Mouse (Mus musculus) liver, embryonic 13.5 days (tissue): ENCODE measurements around the gene Snx19. TPM values are rescaled to one million over a fixed set of nuclear protein-coding genes. Genes with fewer than 3 reads are reported as not detected.

Experiments used
- ATAC-seq: fragments of 200-750 bp; cut with Nextera tagmentation; 2 replicates; pipeline ENCODE4 v1.8.0; 2017; ENCODE audit warnings: low read depth, mild to moderate bottlenecking, moderate number of reproducible peaks, moderate library complexity
- DNase-seq: peaks from one replicate; pipeline ENCODE4 v3.0.0; 2022
- H3K27ac ChIP-seq: fragments of 300-500 bp; sonication (generic); 2 replicates; pipeline ENCODE4 v1.5.1; 2015; ENCODE audit warnings: moderate library complexity, mild to moderate bottlenecking, inconsistent platforms
- H3K27me3 ChIP-seq: fragments of 300-500 bp; sonication (generic); 2 replicates; pipeline ENCODE4 v1.6.1; 2015; ENCODE audit warnings: mild to moderate bottlenecking, inconsistent platforms
- H3K36me3 ChIP-seq: fragments of 300-500 bp; sonication (generic); 2 replicates; pipeline ENCODE4 v1.6.1; 2015; ENCODE audit warnings: mild to moderate bottlenecking, inconsistent platforms
- H3K4me1 ChIP-seq: fragments of 300-500 bp; sonication (generic); replicated peaks from 2 replicates; pipeline ENCODE4 v1.6.1; 2015; ENCODE audit warnings: inconsistent platforms
- H3K4me2 ChIP-seq: fragments of 300-500 bp; sonication (generic); 2 replicates; pipeline ENCODE4 v1.6.1; 2015; ENCODE audit warnings: inconsistent platforms, mild to moderate bottlenecking, moderate library complexity
- H3K4me3 ChIP-seq: fragments of 300-500 bp; sonication (generic); replicated peaks from 2 replicates; pipeline ENCODE4 v1.5.1; 2015; ENCODE audit warnings: mild to moderate bottlenecking, inconsistent platforms
- H3K9ac ChIP-seq: fragments of 300-500 bp; sonication (generic); 2 replicates; pipeline ENCODE4 v1.6.1; 2015; ENCODE audit warnings: mild to moderate bottlenecking, inconsistent platforms
- H3K9me3 ChIP-seq: fragments of 300-500 bp; sonication (generic); replicated peaks from 2 replicates; pipeline ENCODE4 v1.6.1; 2016; ENCODE audit warnings: inconsistent platforms
- WGBS: fragments of 180-500 bp; shearing (Covaris S2); methylation state at CpG from one replicate; pipeline ENCODE4 v1.1.7; 2015; ENCODE audit not compliant: insufficient replicate concordance; 5-methylcytosine and 5-hydroxymethylcytosine counted together
- polyA plus RNA-seq: library from polyadenylated mRNA; unstranded; fragments of >200 nt; fragmentation: Nextera tagmentation; extraction: Ambion mirVana; gene quantifications from 2 replicates; pipeline ENCODE4 v1.2.1, GENCODE M21; 2015

Gene Snx19
- 5.1 and 6.8 TPM in 2 replicates for polyA plus RNA-seq

- peak; percentile 97 for ATAC-seq
- H3K4me3 ChIP-seq: peak within 1 kb of the TSS; percentile 79
- 3% methylated on average over 53 of the region's 53 CpGs for WGBS
- peak; percentile 82 for DNase-seq
- H3K27me3 ChIP-seq: 0 out of 2 replicates have a peak, but pooled peaks cover 3% of the 10 kb centered on the region
- H3K27ac ChIP-seq: peak within 1 kb of the TSS; percentile 64
- H3K36me3 ChIP-seq: peaks cover 5% of the 10 kb centered on the region
- H3K9me3 ChIP-seq: no peaks in the 10 kb centered on the region
- H3K9ac ChIP-seq: peak within 1 kb of the TSS; percentile 86
- H3K4me1 ChIP-seq: peaks cover 20% of the 10 kb centered on the region
- peak within 1 kb of the TSS; percentile 80 for H3K4me2 ChIP-seq
These were observed at the start of gene Snx19 for GRCm38 (mm10) chr9:30426882-30427632. Snx19 (plus strand) TSS chr9:30427108.

GRCm38 (mm10) chr9:30400771-30401170, 26.1 kb upstream of the Snx19 start:
- Histone ChIP-seq H3K4me1 (no peaks in the 10 kb centered on the region), H3K27ac (no peak overlapping the region), H3K36me3 (no peaks in the 10 kb centered on the region), H3K9me3 (no peaks in the 10 kb centered on the region), H3K4me2 (no peak overlapping the region), H3K4me3 (no peak overlapping the region), H3K27me3 (no peaks in the 10 kb centered on the region), H3K9ac (no peak overlapping the region)
- WGBS: 74% methylated on average over 1 of the region's 1 CpGs
- ATAC-seq (no peak), DNase-seq (no peak)

GRCm38 (mm10) chr9:30422940-30423339, 4.0 kb upstream of the Snx19 start:
- no peak for ATAC-seq
- 4% methylated on average over 1 of the region's 1 CpGs for WGBS

GRCm38 (mm10) chr9:30425178-30425577, 1.7 kb upstream of the Snx19 start:
- Histone ChIP-seq H3K4me3 (no peak overlapping the region), H3K9me3 (no peaks in the 10 kb centered on the region), H3K27me3 (0 out of 2 replicates have a peak, but pooled peaks cover 3% of the 10 kb centered on the region), H3K27ac (no peak overlapping the region), H3K36me3 (peaks cover 4% of the 10 kb centered on the region; the same call in 1 of the 2 replicates), H3K4me1 (peaks cover 20% of the 10 kb centered on the region), H3K4me2 (no peak overlapping the region), H3K9ac (no peak overlapping the region)
- ATAC-seq (no peak), DNase-seq (no peak)
- 67% methylated on average over 7 of the region's 7 CpGs for WGBS

More at GRCm38 (mm10) chr9:30422940-30423339, 4.0 kb upstream of the Snx19 start:
- Histone ChIP-seq H3K9ac (no peak overlapping the region), H3K27ac (no peak overlapping the region), H3K27me3 (0 out of 2 replicates have a peak, but pooled peaks cover 3% of the 10 kb centered on the region), H3K4me2 (no peak overlapping the region), H3K4me3 (no peak overlapping the region), H3K9me3 (no peaks in the 10 kb centered on the region), H3K4me1 (peaks cover 7% of the 10 kb centered on the region), H3K36me3 (no peaks in the 10 kb centered on the region)
- DNase-seq: no peak

DNA sequence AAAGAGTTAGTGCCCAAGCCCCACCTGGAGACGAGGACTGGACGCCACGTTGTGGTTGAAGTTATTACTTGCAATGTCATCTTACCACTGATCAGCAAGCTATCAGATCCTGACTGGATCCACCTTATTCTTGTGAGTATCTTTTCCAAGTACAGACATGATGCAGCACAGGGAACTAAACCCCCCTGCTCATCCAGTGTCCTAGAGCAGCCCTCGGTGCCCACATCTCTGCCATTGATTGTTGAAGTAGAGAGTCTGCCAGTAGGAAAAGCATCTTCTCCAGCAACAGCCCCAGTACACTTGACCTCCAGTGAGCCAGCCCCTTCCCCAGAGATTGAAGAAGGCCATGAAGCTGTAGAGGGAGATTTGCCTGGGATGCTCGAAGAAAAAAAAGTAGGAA, 1.3 kb downstream of the Snx19 start:
- no peaks in the 10 kb centered on the region for H3K9me3 ChIP-seq
- 0 out of 2 replicates have a peak, but pooled peaks cover 3% of the 10 kb centered on the region for H3K27me3 ChIP-seq
- ATAC-seq (no peak), DNase-seq (no peak)
- whole genome bisulfite sequencing: 73% methylated on average over 5 of the region's 5 CpGs
- peaks cover 17% of the 10 kb centered on the region for H3K36me3 ChIP-seq
- H3K4me3 ChIP-seq: peak overlapping the region; percentile 79
- H3K27ac ChIP-seq: no peak overlapping the region
- H3K4me2 ChIP-seq: peak overlapping the region; percentile 80
- H3K9ac ChIP-seq: 0 out of 2 replicates have a peak overlapping the region, but pooled peaks have one; percentile 86
- peaks cover 20% of the 10 kb centered on the region for H3K4me1 ChIP-seq

GRCm38 (mm10) chr9:30430447-30430846, 3.5 kb downstream of the Snx19 start:
- H3K9me3 ChIP-seq: no peaks in the 10 kb centered on the region
- DNase-seq: no peak
- H3K9ac ChIP-seq: no peak overlapping the region
- 77% methylated on average over 5 of the region's 5 CpGs for WGBS
- H3K36me3 ChIP-seq: peaks cover 31% of the 10 kb centered on the region
- H3K4me1 ChIP-seq: peaks cover 20% of the 10 kb centered on the region
- H3K27ac ChIP-seq: no peak overlapping the region
- no peak overlapping the region for H3K4me2 ChIP-seq
- H3K4me3 ChIP-seq: no peak overlapping the region
- no peaks in the 10 kb centered on the region for H3K27me3 ChIP-seq
- ATAC-seq: no peak

GRCm38 (mm10) chr9:30431909-30432308, 5.0 kb downstream of the Snx19 start:
- Histone ChIP-seq H3K36me3 (peaks cover 44% of the 10 kb centered on the region), H3K4me2 (no peak overlapping the region), H3K27ac (no peak overlapping the region), H3K4me3 (no peak overlapping the region), H3K9me3 (no peaks in the 10 kb centered on the region), H3K27me3 (no peaks in the 10 kb centered on the region), H3K4me1 (peaks cover 20% of the 10 kb centered on the region), H3K9ac (no peak overlapping the region)
- DNase-seq (no peak), ATAC-seq (no peak)
- WGBS: 87% methylated on average over 11 of the region's 11 CpGs

DNA sequence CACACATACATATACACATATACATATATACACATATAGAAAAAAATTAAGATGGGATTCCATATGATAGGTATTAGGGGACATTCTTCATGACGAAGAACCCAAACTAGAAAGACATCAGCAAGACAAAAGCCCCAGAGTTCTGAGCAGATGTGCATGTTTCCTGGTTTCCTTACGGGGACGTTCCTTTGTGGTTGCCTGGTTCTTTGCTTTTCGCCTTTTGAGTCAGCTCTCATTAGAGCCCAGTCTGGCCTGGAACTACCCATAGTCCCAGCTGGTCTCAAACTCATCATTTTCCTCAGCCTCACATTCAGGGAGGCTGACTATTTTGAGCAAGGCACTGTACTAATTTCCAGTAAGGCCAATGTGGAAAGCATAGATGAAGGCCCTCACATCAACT, 7.0 kb downstream of the Snx19 start:
- H3K27me3 ChIP-seq: no peaks in the 10 kb centered on the region
- H3K9me3 ChIP-seq: no peaks in the 10 kb centered on the region
- WGBS: 77% methylated on average over 4 of the region's 4 CpGs
- no peak overlapping the region for H3K27ac ChIP-seq
- no peak overlapping the region for H3K4me2 ChIP-seq
- H3K4me1 ChIP-seq: peaks cover 3% of the 10 kb centered on the region
- no peak for ATAC-seq
- DNase-seq: no peak
- no peak overlapping the region for H3K9ac ChIP-seq
- peaks cover 59% of the 10 kb centered on the region for H3K36me3 ChIP-seq
- H3K4me3 ChIP-seq: no peak overlapping the region

DNA sequence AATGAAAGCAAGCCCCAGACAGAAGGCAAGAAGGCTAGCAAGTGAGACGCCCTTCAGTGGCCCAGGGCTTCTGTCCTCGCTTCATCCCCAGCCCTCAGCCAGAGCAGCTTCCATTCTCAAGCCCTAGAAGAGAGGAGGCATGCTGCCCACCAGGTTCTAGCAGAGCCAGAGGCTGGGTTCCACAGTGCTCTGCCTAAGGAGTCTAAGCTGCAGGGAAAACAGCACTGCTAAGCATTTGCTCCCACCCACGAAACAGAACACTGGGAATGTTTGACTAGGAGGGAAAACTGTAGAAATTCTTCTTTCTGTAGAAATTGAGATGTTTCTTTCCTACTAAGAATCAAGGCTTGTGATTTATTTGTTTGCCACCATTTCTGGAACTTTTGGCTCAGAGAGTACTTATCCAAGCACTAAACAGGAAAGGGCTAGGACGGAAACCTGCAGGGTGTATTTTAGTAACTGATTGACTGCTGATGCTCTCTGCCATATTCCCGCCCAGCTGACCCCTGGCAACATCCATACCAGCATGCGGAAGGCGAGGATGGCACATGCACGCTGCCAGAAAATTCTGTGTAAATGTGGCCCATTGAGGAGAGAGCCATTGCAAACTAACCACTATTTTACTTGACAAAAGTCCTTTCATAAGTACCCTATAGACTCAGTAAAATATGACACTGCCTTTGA, 9.1 kb downstream of the Snx19 start:
- peaks cover 74% of the 10 kb centered on the region for H3K36me3 ChIP-seq
- DNase-seq: no peak
- 82% methylated on average over 8 of the region's 8 CpGs for whole genome bisulfite sequencing

DNA sequence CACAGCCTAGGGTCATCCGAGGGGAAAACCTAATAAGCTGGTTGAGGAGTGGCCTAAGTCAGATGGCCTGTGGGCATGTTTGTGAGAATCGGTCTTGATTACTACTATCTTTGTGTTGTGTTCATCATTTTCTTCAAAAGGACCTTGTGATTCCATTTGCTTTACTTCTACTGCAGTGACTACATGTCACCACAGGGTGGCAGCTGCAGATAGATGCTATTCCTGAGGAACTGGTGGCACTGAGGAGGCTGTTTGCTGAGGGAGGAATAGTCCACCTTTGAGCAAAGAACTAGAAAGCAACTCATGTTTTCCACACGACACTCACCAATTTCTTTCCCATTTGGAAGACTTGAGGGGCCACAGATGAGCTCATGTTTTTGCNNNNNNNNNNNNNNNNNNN, 11.6 kb downstream of the Snx19 start:
- no peak overlapping the region for H3K4me2 ChIP-seq
- no peak for DNase-seq
- H3K36me3 ChIP-seq: peaks cover 70% of the 10 kb centered on the region
- no peak overlapping the region for H3K4me3 ChIP-seq
- no peaks in the 10 kb centered on the region for H3K4me1 ChIP-seq
- H3K9me3 ChIP-seq: no peaks in the 10 kb centered on the region
- 52% methylated on average over 3 of the region's 3 CpGs for WGBS
- no peak for ATAC-seq
- H3K27me3 ChIP-seq: no peaks in the 10 kb centered on the region
- no peak overlapping the region for H3K9ac ChIP-seq
- no peak overlapping the region for H3K27ac ChIP-seq

More for the DNA sequence above, 9.1 kb downstream of the Snx19 start:
- Histone ChIP-seq H3K4me2 (no peak overlapping the region), H3K4me1 (no peaks in the 10 kb centered on the region), H3K4me3 (no peak overlapping the region), H3K27ac (no peak overlapping the region), H3K9ac (no peak overlapping the region), H3K27me3 (no peaks in the 10 kb centered on the region), H3K9me3 (no peaks in the 10 kb centered on the region)
- no peak for ATAC-seq

- no peak overlapping the region for H3K9ac ChIP-seq
- 79% methylated on average over 2 of the region's 2 CpGs for WGBS
- H3K4me1 ChIP-seq: no peaks in the 10 kb centered on the region
- H3K36me3 ChIP-seq: peaks cover 60% of the 10 kb centered on the region
- no peaks in the 10 kb centered on the region for H3K9me3 ChIP-seq
- H3K27me3 ChIP-seq: no peaks in the 10 kb centered on the region
- no peak overlapping the region for H3K4me2 ChIP-seq
- no peak overlapping the region for H3K4me3 ChIP-seq
- H3K27ac ChIP-seq: no peak overlapping the region
- DNase-seq (no peak), ATAC-seq (no peak)
These were observed 14.9 kb downstream of the Snx19 start for GRCm38 (mm10) chr9:30441761-30442160.
